Mouse (Mus musculus): ENCODE results near the gene C1galt1c1.

DNA sequence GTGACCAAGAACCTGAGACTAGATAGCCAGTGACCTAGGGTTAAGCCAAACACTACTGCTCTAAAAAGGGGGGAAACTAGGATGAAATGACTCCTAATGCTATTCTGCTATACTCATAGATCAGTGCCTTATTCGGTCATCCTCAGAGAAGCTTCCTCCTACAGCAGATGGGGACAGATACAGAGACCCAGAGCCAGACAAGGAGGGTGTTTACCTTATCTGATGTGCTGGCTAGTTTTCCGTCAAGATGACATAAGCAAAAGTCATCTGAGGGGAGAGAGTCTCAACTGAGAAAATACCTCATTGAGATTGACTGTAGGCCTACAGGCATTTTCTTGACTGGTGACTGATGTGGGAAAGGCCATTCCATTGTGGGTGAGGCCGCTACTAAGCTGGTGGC is 43.1 kb downstream of the C1galt1c1 start:
- TF ChIP-seq CTCF (IDR thresholded peaks at IDR 0.05; ENCODE audit: low read depth, low read length) (no peak), POLR2A (IDR thresholded peaks at IDR 0.05; ENCODE audit: extremely low read depth, insufficient read depth, low read length) (no peak)
